Mouse (Mus musculus) stomach, postnatal 0 days (tissue): Measurements from ENCODE around the gene Olfr62. TPM values are rescaled to one million over a fixed set of nuclear protein-coding genes. Genes with fewer than 3 reads are reported as not detected.
A peak's percentile ranks its signal among the peaks of the same experiment; 100 is the strongest.

Source experiments
- ATAC-seq: fragments of 200-750 bp; cut with Nextera tagmentation; 2 replicates; pipeline ENCODE4 v1.8.0; 2017; ENCODE audit not compliant: low FRiP score, low TSS enrichment
- DNase-seq: peaks from one replicate; pipeline ENCODE4 v3.0.0-alpha.2; 2016; ENCODE audit warnings: low spot score
- H3K27ac ChIP-seq: fragments of 300-500 bp; sonication (generic); replicated peaks from 2 replicates; pipeline ENCODE4 v1.5.1; 2014; ENCODE audit warnings: mild to moderate bottlenecking, control low read depth
- H3K27me3 ChIP-seq: fragments of 300-500 bp; sonication (generic); 2 replicates; pipeline ENCODE4 v1.6.1; 2014; ENCODE audit warnings: low read length; ENCODE audit not compliant: control insufficient read depth, insufficient read depth
- H3K36me3 ChIP-seq: fragments of 300-500 bp; sonication (generic); 2 replicates; pipeline ENCODE4 v1.6.1; 2014; ENCODE audit warnings: low read length, mixed read lengths; ENCODE audit not compliant: control insufficient read depth, insufficient read depth
- H3K4me1 ChIP-seq: fragments of 300-500 bp; sonication (generic); replicated peaks from 2 replicates; pipeline ENCODE4 v1.6.1; 2014; ENCODE audit warnings: antibody characterized with exemption; ENCODE audit not compliant: control insufficient read depth, insufficient read depth
- H3K4me2 ChIP-seq: fragments of 300-500 bp; sonication (generic); replicated peaks from 2 replicates; pipeline ENCODE4 v1.6.1; 2014; ENCODE audit warnings: low read depth, mild to moderate bottlenecking, control low read depth, moderate library complexity
- H3K4me3 ChIP-seq: fragments of 300-500 bp; sonication (generic); 2 replicates; pipeline ENCODE4 v1.5.1; 2014; ENCODE audit warnings: low read depth, low read length, control low read depth
- H3K9ac ChIP-seq: fragments of 300-500 bp; sonication (generic); 2 replicates; pipeline ENCODE4 v1.6.1; 2014; ENCODE audit warnings: mild to moderate bottlenecking, low read length, control low read depth, mixed read lengths
- H3K9me3 ChIP-seq: fragments of 300-500 bp; sonication (generic); 2 replicates; pipeline ENCODE4 v1.6.1; 2016; ENCODE audit warnings: low read length; ENCODE audit not compliant: control insufficient read depth
- CTCF ChIP-seq: IDR thresholded peaks from 2 replicates; pipeline ENCODE4 v1.5.1; 2016; ENCODE audit warnings: antibody characterized with exemption, low read depth, mild to moderate bottlenecking, moderate library complexity
- EP300 ChIP-seq: optimal IDR thresholded peaks from 2 replicates; pipeline ENCODE3; 2016; ENCODE audit warnings: antibody characterized with exemption
- WGBS: fragments of 180-500 bp; shearing (Covaris S2); extraction: QIAGEN DNeasy Blood & Tissue Kit; methylation state at CpG from one replicate; pipeline ENCODE4 v1.1.7; 2014; 5-methylcytosine and 5-hydroxymethylcytosine counted together
- polyA plus RNA-seq: library from polyadenylated mRNA; unstranded; fragments of >200 nt; fragmentation: Nextera tagmentation; extraction: Ambion mirVana; gene quantifications from 2 replicates; pipeline ENCODE4 v1.2.1, GENCODE M21; 2015

The Olfr62 gene
- polyA plus RNA-seq, 1 experiment from 2014 or later, result not detected

GRCm38 (mm10) chr4:118621781-118622180 lies 37.0 kb upstream of the Olfr62 start:
- H3K9ac ChIP-seq, result no peak overlapping the region; the same call in 1 of the 2 replicates
- no peaks in the 10 kb centered on the region for H3K4me1 ChIP-seq
- H3K27me3 ChIP-seq, result no peaks in the 10 kb centered on the region
- ATAC-seq (no peak), DNase-seq (no peak)
- peaks cover 18% of the 10 kb centered on the region for H3K36me3 ChIP-seq
- peak overlapping the region; percentile 76; the same call in 1 of the 2 replicates for H3K4me3 ChIP-seq
- no peaks in the 10 kb centered on the region for H3K9me3 ChIP-seq
- H3K4me2 ChIP-seq, result peak overlapping the region; percentile 91
- 82% methylated on average over 9 of the region's 9 CpGs for WGBS
- no peak for TF ChIP-seq EP300
- no peak for TF ChIP-seq CTCF
- H3K27ac ChIP-seq, result no peak overlapping the region

DNA sequence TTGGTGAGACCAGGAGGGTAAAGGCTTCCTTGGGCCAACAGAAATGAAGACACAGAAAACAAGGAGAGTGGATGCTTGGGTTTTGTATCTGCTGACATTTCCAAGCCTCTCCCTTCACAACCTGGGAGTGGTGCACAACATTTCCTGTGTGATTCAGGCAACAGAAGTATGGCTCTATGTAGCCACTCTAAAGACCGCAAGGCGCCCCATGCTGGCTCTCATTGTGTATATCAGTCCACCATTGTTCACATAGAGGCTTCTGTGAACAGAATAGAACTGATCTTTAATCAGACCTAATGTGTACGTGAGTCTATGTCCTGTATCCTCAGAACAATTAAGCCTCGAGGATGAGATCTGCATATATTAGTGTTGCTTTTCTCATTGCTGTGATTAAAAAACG lies 28.5 kb upstream of the Olfr62 start:
- H3K9me3 ChIP-seq, result no peaks in the 10 kb centered on the region
- H3K4me3 ChIP-seq, result no peak overlapping the region
- no peaks in the 10 kb centered on the region for H3K27me3 ChIP-seq
- no peak overlapping the region for H3K4me2 ChIP-seq
- no peak overlapping the region for H3K27ac ChIP-seq
- no peak for TF ChIP-seq EP300
- no peak for TF ChIP-seq CTCF
- H3K9ac ChIP-seq, result no peak overlapping the region
- DNase-seq (no peak), ATAC-seq (no peak)
- H3K36me3 ChIP-seq, result peaks cover 9% of the 10 kb centered on the region
- H3K4me1 ChIP-seq, result no peaks in the 10 kb centered on the region
- WGBS, result 90% methylated on average over 5 of the region's 5 CpGs

GRCm38 (mm10) chr4:118642346-118643190 lies 16.2 kb upstream of the Olfr62 start:
- Histone ChIP-seq H3K4me3 (no peak overlapping the region), H3K9ac (no peak overlapping the region), H3K27me3 (no peaks in the 10 kb centered on the region), H3K4me1 (no peaks in the 10 kb centered on the region), H3K4me2 (peak overlapping the region; percentile 21), H3K9me3 (no peaks in the 10 kb centered on the region), H3K27ac (peak overlapping the region; percentile 36; the same call in 1 of the 2 replicates), H3K36me3 (no peaks in the 10 kb centered on the region)
- TF ChIP-seq EP300 (no peak), CTCF (no peak)
- ATAC-seq (no peak), DNase-seq (no peak)
- 38% methylated on average over 20 of the region's 20 CpGs for WGBS

GRCm38 (mm10) chr4:118645234-118645633 lies 13.5 kb upstream of the Olfr62 start:
- no peak overlapping the region for H3K4me2 ChIP-seq
- no peak overlapping the region for H3K27ac ChIP-seq
- WGBS, result 8% methylated on average over 2 of the region's 2 CpGs
- no peak overlapping the region for H3K4me3 ChIP-seq
- DNase-seq, result peak; percentile 68
- TF ChIP-seq CTCF (peak; percentile 84), EP300 (no peak)
- ATAC-seq, result no peak
- H3K27me3 ChIP-seq, result no peaks in the 10 kb centered on the region
- no peaks in the 10 kb centered on the region for H3K4me1 ChIP-seq
- no peaks in the 10 kb centered on the region for H3K9me3 ChIP-seq
- H3K9ac ChIP-seq, result no peak overlapping the region
- H3K36me3 ChIP-seq, result no peaks in the 10 kb centered on the region

GRCm38 (mm10) chr4:118687086-118687485 lies 28.3 kb downstream of the Olfr62 start:
- Histone ChIP-seq H3K36me3 (no peaks in the 10 kb centered on the region), H3K9me3 (no peaks in the 10 kb centered on the region), H3K9ac (no peak overlapping the region), H3K4me1 (no peaks in the 10 kb centered on the region), H3K4me2 (no peak overlapping the region), H3K27me3 (no peaks in the 10 kb centered on the region), H3K27ac (no peak overlapping the region), H3K4me3 (no peak overlapping the region)
- TF ChIP-seq EP300 (no peak), CTCF (no peak)
- 19% methylated on average over 2 of the region's 2 CpGs for WGBS
- DNase-seq, result no peak
- ATAC-seq, result no peak

DNA sequence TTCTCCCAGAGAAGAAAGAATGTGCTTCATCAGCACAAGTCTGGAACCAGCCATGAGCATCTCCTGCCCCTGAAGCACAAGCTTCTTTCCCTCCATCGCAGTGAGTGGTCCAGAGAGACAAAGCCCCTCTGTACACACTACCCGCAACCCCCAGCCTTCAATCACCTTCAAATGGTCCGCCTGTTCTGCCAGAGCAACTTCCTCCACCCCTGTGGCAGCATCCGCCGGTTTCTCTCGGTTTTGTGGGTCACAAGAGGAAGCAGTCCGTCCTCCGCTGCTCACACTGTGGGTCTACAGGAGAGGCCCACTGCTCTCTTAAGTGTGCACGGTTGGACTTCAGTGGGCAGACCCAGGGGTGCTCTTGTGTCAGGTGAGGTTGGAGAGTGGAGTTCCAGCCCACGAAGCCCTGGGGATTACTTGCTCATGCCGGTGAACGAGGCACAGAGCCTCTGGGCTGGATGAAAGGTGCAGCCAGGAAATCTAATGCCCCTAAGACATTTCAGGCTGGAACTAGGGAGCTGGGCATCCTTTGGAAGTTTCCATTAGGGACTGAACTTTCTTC lies 33.7 kb downstream of the Olfr62 start, which contains the start of gene Olfr1342:
TSS of gene Olfr1342 (minus strand) at position 345 of the 562 bp plus-strand sequence.
- no peak within 1 kb of the TSS for H3K4me3 ChIP-seq
- H3K36me3 ChIP-seq, result no peaks in the 10 kb centered on the region
- no peak for ATAC-seq
- WGBS, result 61% methylated on average over 12 of the region's 12 CpGs
- TF ChIP-seq EP300, result no peak
- no peak for TF ChIP-seq CTCF
- no peak for DNase-seq
- H3K9me3 ChIP-seq, result no peaks in the 10 kb centered on the region
- no peak within 1 kb of the TSS for H3K4me2 ChIP-seq
- no peaks in the 10 kb centered on the region for H3K4me1 ChIP-seq
- H3K27me3 ChIP-seq, result no peaks in the 10 kb centered on the region
- H3K9ac ChIP-seq, result no peak within 1 kb of the TSS
- no peak within 1 kb of the TSS for H3K27ac ChIP-seq
